Mouse (Mus musculus): ENCODE data around the gene Il12b.

Il12b gene

DNA sequence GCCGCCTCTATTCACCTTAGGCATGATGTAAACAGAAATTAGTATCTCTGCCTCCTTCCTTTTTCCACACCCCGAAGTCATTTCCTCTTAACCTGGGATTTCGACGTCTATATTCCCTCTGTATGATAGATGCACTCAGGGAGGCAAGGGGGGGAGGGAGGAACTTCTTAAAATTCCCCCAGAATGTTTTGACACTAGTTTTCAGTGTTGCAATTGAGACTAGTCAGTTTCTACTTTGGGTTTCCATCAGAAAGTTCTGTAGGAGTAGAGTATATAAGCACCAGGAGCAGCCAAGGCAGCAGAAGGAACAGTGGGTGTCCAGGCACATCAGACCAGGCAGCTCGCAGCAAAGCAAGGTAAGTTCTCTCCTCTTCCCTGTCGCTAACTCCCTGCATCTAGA, at the start of gene Il12b:
Gene Il12b, plus strand, starts transcription at position 301 of the 400 bp plus-strand sequence.
- no peak for DNase-seq (ENCODE audit: low spot score)

GRCm38 (mm10) chr11:44354860-44355470, 44.9 kb upstream of the Il12b start:
- no peak for DNase-seq (ENCODE audit: low spot score)

DNA sequence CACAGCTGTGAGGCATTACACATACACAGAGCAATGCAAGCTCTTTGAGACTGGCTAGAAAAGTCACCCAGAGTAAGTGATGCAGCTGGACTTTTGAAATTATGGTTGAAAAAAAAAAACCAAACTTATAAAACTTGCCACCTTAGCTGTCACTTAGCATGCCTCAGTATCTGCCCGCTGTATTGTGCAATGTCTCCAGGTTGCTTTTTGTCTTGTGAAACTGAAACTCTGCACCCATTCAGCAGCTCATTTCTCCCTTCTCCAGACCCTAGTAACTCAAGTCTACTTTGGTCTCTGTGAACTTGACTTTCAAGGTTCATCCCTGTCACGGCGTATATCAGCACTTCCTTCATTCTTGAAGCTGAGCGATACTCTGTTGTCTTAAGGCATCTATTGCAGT, 43.7 kb upstream of the Il12b start:
- DNase-seq (ENCODE audit: low spot score), result no peak

- no peak for DNase-seq (ENCODE audit: low spot score)
Observed at GRCm38 (mm10) chr11:44364536-44364935, 35.3 kb upstream of the Il12b start.

- DNase-seq (ENCODE audit: low spot score), result no peak
Observed at GRCm38 (mm10) chr11:44367711-44368110, 32.2 kb upstream of the Il12b start.

GRCm38 (mm10) chr11:44372856-44373255, 27.0 kb upstream of the Il12b start:
- DNase-seq (ENCODE audit: low spot score), result no peak

- no peak for DNase-seq (ENCODE audit: low spot score)
Observed at GRCm38 (mm10) chr11:44377879-44378278, 22.0 kb upstream of the Il12b start.

DNA sequence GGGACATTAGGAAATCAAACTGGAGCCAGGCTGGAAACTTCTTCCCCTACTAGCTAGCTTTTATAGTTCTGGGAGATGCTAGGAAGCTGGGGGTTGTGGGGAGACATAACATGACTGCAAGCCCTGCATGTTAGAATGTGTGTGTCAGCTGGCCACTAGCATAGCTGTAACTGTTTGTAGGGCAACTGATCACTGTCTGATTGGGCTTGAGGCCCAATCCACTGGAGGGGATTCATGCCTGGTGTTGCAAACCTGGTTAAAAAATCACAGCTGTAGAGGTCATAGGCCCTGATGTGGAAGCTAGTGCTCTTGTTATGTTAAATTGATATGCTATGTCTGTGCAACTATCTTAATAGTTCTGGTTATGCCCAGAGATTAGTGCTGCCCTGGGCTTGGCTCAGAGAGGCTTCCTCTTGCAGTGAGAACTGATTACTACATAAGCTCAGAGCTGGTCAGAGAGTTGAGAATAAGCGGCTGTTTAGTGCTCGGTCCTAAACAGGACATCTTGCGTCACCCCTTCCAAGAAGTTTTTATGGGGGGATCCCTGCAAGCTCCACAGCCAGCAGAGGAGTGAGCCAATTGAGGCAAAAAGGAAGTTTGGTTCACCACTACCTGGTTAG, 19.3 kb upstream of the Il12b start:
- no peak for DNase-seq (ENCODE audit: low spot score)

- DNase-seq (ENCODE audit: low spot score), result no peak
Observed at GRCm38 (mm10) chr11:44382200-44382599, 17.7 kb upstream of the Il12b start.

GRCm38 (mm10) chr11:44387031-44387430, 12.8 kb upstream of the Il12b start:
- DNase-seq (ENCODE audit: low spot score), result no peak

- DNase-seq (ENCODE audit: low spot score), result no peak
Observed at GRCm38 (mm10) chr11:44389993-44390701, 9.7 kb upstream of the Il12b start.

DNA sequence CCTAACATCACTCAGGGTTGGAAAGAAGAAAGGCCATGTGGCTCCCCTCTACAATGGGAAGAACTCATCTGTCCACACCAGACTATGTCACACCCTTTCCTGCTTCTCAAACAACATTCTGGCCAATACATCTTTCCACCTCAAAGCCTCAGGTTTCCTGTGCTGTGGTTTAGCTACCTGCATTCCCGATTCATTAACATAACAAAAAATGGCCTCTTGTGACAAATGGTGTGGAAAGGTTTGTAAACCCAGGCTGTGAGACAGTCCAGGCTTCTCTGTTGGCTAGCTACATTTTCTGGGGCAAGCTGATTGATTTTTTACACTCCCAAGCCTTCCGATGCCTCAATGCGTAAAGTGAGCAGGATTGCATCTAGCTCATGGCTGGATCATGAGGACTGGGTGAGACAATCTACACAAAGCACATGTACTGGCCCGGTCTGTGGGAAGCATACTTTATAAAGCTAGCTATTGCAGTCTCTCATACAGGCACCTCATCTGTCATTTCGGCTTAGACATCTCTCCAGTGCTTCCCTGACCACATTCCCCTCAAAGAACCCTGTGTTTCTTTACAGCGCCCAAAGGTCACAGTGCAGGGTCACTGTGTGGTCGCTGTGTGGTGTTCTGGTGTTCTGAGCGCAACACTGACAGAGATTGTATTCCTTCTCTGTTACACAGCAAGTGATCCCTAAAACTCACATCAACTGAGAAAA, 6.6 kb upstream of the Il12b start:
- no peak for DNase-seq (ENCODE audit: low spot score)

- no peak for DNase-seq (ENCODE audit: low spot score)
Observed at GRCm38 (mm10) chr11:44395401-44395800, 4.5 kb upstream of the Il12b start.

- DNase-seq (ENCODE audit: low spot score), result no peak
Observed at GRCm38 (mm10) chr11:44397551-44397950, 2.3 kb upstream of the Il12b start.

DNA sequence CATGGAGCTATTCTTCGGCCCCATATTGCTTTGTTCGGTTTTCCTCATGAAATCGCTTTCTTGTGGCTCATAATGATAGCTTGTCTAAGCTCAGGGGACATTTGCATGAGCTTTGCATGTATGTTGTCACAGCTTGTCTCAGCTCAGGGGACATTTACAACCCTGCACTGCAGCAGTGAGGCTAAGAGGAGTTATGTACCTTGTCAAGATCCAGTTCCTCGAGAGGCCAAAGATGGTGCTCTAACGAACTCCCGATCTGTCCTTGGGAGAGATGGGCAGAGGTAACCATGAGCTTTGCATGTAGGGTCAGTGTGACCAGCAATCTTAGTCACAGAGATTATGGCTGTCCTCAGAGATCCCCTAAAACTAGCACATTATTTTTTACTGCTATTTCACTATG, 1.5 kb upstream of the Il12b start:
- no peak for DNase-seq (ENCODE audit: low spot score)

GRCm38 (mm10) chr11:44398782-44399225, 1.1 kb upstream of the Il12b start:
- peak; percentile 75 for DNase-seq (ENCODE audit: low spot score)

DNA sequence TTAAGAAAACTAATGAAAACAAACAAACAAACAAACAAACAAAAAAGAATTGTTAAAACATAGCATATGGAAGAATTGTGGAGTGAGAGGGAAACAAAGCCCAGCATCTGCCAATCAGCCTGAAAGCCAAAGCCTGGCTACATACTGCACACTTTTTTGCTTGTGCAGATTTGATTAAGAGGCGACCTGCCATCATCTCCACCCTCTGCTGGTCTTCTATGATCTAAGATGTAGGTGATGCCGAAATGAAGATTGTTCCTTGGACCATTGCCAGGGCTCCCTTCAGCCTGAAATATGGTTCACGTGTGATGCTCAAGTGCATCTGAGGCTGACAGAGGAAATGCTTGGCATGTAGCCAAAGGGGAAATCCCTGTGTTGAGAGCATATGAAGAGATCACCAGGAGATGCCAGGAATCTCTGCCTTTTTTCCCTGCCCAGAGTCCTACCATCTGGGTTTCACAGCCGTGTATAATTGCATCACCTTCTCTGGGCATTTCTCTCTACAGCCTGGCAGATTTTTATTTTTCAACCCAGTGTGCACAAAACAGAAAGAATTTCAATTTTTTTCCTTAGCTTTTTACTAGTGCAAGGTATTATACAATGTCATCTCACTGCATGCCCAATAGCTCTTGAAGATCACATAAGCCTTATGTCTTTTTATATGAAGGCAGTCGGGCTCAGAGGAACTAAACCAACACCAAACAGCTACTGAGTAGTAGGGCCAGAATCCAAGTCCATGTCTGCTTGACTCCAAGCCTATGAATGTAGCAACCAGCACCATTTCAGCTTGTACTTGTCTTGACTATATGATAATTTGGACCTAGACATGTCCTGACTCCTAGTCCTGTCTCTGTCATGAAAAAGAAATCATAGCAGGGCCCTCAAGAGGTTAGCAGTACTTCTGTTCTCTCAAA, 2.0 kb downstream of the Il12b start:
- DNase-seq (ENCODE audit: low spot score), result peak; percentile 14

GRCm38 (mm10) chr11:44405113-44405512, 5.2 kb downstream of the Il12b start:
- DNase-seq (ENCODE audit: low spot score), result no peak

DNA sequence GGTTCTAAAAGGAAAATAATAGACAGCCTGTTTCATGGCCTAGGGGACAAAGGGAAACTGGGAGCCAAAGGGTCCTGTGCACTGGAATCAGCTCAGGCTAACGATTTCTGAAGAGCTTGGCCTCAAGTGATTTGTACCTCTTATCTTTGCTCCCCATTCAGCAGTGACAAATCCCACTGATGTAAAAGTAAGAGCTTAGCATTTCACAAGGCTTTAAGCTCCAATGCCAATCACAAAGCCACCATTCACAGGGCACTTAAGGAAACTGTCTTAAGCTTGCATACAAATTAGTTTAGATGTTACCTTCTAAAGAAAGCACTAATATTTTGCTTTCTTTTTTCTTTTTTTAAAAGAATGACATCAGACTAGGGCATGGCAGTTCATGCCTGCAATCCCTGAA, 6.1 kb downstream of the Il12b start:
- DNase-seq (ENCODE audit: low spot score), result no peak

GRCm38 (mm10) chr11:44406457-44406856, 6.6 kb downstream of the Il12b start:
- DNase-seq (ENCODE audit: low spot score), result no peak

- DNase-seq (ENCODE audit: low spot score), result no peak
Observed at GRCm38 (mm10) chr11:44408626-44409025, 8.8 kb downstream of the Il12b start.

DNA sequence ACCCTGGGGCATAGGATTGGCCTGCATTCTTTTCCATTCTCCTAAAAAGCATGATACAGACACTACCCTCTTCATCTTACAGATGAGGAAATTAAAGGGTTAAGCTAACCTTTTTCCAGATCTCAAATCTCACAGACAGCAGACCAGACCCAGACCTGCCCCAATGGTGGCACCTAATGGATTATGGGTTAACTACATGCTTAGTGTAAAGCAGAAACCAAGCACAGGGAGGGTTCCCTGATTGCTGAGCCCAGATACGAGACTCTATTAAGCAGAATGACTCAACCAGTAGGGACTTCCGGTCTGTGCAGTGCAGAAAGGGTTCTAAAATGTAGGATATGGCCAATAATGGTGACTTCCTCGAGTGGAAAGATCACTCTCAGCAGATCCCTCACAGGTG, 10.6 kb downstream of the Il12b start:
- DNase-seq (ENCODE audit: low spot score), result no peak

All from lung, postnatal 25 days (tissue).